Mouse (Mus musculus): ENCODE measurements at regions not wholly inside any gene's neighbourhood (a gene's known extent, or its start where the extent isn't known, plus 50 kb on each side); places are given as distances from the start of the nearest gene placed in this dataset.

DNA sequence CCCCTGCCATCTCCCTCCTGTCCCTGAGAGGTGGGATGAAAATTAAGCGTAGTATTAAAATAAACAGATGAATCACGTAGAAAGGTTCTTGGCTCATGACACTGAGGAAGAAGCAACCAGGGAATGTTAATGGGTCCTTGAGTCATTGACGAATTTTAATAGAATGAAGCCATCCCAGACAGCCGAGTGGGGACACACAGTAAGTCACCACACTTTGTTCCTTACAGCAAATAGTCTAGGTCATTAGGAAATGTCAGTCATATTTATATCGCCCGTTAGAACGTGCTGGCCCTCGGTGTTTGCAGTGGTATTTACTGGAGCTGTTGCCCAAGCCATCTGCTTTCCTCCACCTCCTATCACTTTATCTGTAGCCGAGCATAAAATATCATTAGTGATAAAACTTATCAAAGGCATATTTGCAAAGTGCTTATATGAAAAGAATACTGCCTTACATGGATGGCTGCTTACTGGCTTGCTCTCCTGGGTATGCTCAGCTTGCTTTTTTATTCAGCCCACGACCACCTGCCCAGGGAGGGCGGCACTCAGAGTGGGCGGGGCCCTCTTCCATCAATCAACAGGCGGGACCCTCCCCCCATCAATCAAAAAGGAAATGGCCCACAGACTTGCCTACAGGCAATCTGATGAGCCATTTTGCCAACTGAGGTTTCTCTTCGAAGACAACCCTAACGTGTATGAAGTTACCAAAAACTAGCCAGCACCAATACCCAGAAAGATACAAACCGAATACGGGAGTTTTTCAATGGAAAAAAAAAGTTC lies 110.5 kb upstream of the Rap1b start:
- TF ChIP-seq FLI1 (IDR thresholded peaks at IDR 0.05; ENCODE audit: low read length) = no peak
- TF ChIP-seq GATA1 (IDR thresholded peaks at IDR 0.05; ENCODE audit: borderline replicate concordance, low read length) = no peak
